Mouse (Mus musculus) liver, postnatal 0 days (tissue): ENCODE data around the gene Stat3. TPM values are rescaled to one million over a fixed set of nuclear protein-coding genes. Genes with fewer than 3 reads are reported as not detected.
A peak's percentile ranks its signal among the peaks of the same experiment; 100 is the strongest.

Experiments used
- ATAC-seq: fragments of 200-750 bp; cut with Nextera tagmentation; 2 replicates; pipeline ENCODE4 v1.8.0; 2017; ENCODE audit warnings: mild to moderate bottlenecking, moderate library complexity
- DNase-seq: peaks from one replicate; pipeline ENCODE4 v3.0.0-alpha.2; 2016
- H3K27ac ChIP-seq: fragments of 300-500 bp; sonication (generic); 2 replicates; pipeline ENCODE4 v1.5.1; 2014; ENCODE audit warnings: antibody characterized with exemption, moderate library complexity, mild to moderate bottlenecking, low read depth
- H3K27me3 ChIP-seq: fragments of 300-500 bp; sonication (generic); 2 replicates; pipeline ENCODE4 v1.6.1; 2014; ENCODE audit warnings: low read length, control low read depth, mixed read lengths; ENCODE audit not compliant: insufficient read depth
- H3K36me3 ChIP-seq: fragments of 300-500 bp; sonication (generic); replicated peaks from 2 replicates; pipeline ENCODE4 v1.6.1; 2014; ENCODE audit warnings: mild to moderate bottlenecking, control low read depth, low read length, moderate library complexity, mixed read lengths; ENCODE audit not compliant: insufficient read depth
- H3K4me1 ChIP-seq: fragments of 300-500 bp; sonication (generic); 2 replicates; pipeline ENCODE4 v1.6.1; 2014; ENCODE audit warnings: antibody characterized with exemption, mild to moderate bottlenecking, control low read depth; ENCODE audit not compliant: insufficient read depth
- H3K4me2 ChIP-seq: fragments of 300-500 bp; sonication (generic); 2 replicates; pipeline ENCODE4 v1.6.1; 2014; ENCODE audit warnings: low read depth, mild to moderate bottlenecking, low read length, moderate library complexity, mixed read lengths
- H3K4me3 ChIP-seq: fragments of 300-500 bp; sonication (generic); 2 replicates; pipeline ENCODE4 v1.5.1; 2014; ENCODE audit warnings: low read depth, low read length
- H3K9ac ChIP-seq: fragments of 300-500 bp; sonication (generic); replicated peaks from 2 replicates; pipeline ENCODE4 v1.6.1; 2014; ENCODE audit warnings: mild to moderate bottlenecking, moderate library complexity
- H3K9me3 ChIP-seq: fragments of 300-500 bp; sonication (generic); 2 replicates; pipeline ENCODE4 v1.6.1; 2016; ENCODE audit warnings: mild to moderate bottlenecking, control low read depth, low read length, mixed read lengths
- CTCF ChIP-seq: sonication (generic); IDR thresholded peaks from 2 replicates; pipeline ENCODE4 v1.5.1; 2016; ENCODE audit warnings: antibody characterized with exemption, low read depth
- EP300 ChIP-seq: IDR thresholded peaks from 2 replicates; pipeline ENCODE4 v1.6.1; 2016; ENCODE audit warnings: antibody characterized with exemption, low read depth, mild to moderate bottlenecking
- WGBS: fragments of 180-500 bp; shearing (Covaris S2); extraction: QIAGEN DNeasy Blood & Tissue Kit; methylation state at CpG from one replicate; pipeline ENCODE4 v1.1.7; 2014; ENCODE audit not compliant: insufficient replicate concordance; 5-methylcytosine and 5-hydroxymethylcytosine counted together
- polyA plus RNA-seq: library from polyadenylated mRNA; unstranded; fragments of >200 nt; fragmentation: Nextera tagmentation; extraction: Ambion mirVana; gene quantifications from 2 replicates; pipeline ENCODE4 v1.2.1, GENCODE M21; 2015

Gene Stat3
- polyA plus RNA-seq, 1 experiment from 2014 or later = 53.7 TPM

DNA sequence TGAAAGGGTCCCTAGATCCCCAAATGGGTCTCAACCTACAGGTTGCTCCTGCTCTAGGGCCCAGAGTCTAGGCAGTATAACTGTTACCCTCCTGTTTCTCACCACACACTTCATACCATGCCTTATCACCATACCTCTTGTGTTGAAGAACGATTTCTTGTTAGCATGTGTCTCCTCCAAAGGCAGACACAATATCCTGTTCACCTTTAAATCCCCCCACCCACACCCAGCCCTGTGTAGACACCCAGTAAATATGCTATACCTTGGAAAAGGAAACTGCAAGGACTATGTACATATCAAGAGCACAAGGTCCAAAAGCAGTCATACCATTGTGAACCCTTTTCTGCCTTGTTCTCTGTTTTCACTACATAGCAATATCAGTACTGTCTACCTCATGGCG lies 87.3 kb downstream of the Stat3 start:
- ATAC-seq (no peak), DNase-seq (no peak)
- Histone ChIP-seq H3K9ac (no peak overlapping the region), H3K27me3 (no peaks in the 10 kb centered on the region), H3K4me1 (peaks cover 37% of the 10 kb centered on the region), H3K27ac (no peak overlapping the region), H3K9me3 (no peaks in the 10 kb centered on the region), H3K36me3 (no peaks in the 10 kb centered on the region), H3K4me2 (no peak overlapping the region), H3K4me3 (no peak overlapping the region)
- no peak for TF ChIP-seq CTCF
- no peak for TF ChIP-seq EP300
- 56% methylated on average over 2 of the region's 2 CpGs for WGBS

DNA sequence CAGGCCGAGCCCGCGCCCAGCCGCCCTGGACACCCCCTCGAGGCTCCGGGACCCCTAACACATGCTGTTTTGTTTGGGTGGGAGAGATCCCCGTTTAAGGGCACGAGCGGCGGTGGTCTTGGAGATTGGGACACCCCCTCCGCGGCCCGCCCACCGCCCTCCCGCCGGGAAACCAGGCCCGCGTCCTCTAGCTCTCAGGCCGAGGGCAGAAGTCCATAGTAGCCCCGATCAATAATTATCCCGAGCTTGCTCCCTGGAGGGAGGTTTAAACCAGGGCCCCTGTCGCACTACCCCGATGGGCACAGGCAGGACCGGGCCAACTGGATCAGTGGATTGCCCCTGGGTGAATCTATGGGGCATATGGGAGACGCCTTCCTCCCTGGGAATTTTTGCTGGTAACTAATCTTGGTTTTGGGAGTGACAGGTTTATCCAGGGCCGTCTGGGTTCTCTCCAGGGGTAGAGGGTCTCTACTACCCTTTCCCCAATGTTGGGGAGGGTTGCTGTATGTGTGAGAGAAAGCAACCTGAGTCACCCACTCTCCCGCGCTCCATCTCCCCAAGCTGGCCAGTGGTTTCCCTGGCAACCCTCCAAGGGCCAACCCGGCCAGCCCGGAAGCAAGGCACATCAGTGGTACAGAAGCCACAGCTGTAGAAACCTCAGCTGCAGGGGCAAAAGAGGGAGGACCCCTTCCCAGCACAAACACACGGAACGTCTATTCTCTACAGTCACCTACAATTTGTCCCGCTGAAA lies 88.4 kb downstream of the Stat3 start:
- Histone ChIP-seq H3K27me3 (no peaks in the 10 kb centered on the region), H3K9me3 (no peaks in the 10 kb centered on the region), H3K4me2 (peak overlapping the region; percentile 85), H3K36me3 (no peaks in the 10 kb centered on the region), H3K27ac (peak overlapping the region; percentile 92), H3K9ac (peak overlapping the region; percentile 99), H3K4me1 (peaks cover 41% of the 10 kb centered on the region), H3K4me3 (peak overlapping the region; percentile 95)
- TF ChIP-seq EP300 = no peak
- TF ChIP-seq CTCF = no peak
- 5% methylated on average over 28 of the region's 33 CpGs for WGBS
- DNase-seq = peak; percentile 65
- peak; percentile 74 for ATAC-seq

DNA sequence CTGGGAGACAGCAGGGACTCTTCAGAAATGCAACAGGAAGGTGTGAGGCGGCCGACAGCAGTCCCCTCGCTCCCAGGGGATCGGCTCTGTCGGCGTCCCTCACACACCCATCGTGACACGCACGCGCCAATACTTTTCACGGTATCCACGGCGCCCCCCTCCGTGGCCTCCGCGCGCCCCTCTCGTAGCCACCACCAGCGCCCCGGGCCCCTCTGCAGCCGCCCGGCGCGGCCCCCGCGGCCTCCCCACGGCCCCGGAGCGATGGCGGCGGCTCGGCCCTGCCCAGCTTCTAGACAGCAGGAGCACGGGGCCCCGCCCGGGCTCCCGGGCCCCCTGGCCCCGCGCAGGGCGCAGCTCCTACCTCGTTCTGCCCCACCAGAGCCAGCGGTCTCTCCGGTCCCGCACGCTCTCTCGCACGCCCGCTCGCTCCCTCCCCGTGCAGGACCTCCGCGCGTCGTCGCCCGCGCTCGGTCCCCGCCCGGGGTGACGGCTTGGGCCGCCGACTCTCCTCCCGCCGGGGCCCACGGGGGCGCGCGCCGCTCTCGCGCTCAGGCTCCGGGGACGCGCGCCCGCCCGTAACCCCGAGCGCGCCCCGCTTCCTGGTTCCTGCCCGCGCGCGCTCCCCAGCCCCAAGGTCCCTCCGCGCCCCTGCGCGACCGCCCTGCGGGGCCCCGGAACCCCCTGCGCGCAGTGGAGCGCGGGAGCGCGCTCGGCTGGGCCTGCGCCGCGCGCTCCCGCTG lies 89.1 kb downstream of the Stat3 start, which contains the start of gene Stat5b:
Stat5b (minus strand) TSS at position 687 of the 740 bp plus-strand sequence.
- Histone ChIP-seq H3K9ac (peak within 1 kb of the TSS; percentile 99), H3K4me3 (peak within 1 kb of the TSS; percentile 95), H3K27ac (peak within 1 kb of the TSS; percentile 92), H3K4me1 (peaks cover 45% of the 10 kb centered on the region), H3K36me3 (0 out of 2 replicates have a peak, but pooled peaks cover 3% of the 10 kb centered on the region), H3K4me2 (peak within 1 kb of the TSS; percentile 85), H3K27me3 (no peaks in the 10 kb centered on the region), H3K9me3 (no peaks in the 10 kb centered on the region)
- ATAC-seq (peak; percentile 89), DNase-seq (peak; percentile 87)
- no peak for TF ChIP-seq CTCF
- TF ChIP-seq EP300 = no peak
- under 1% methylated on average over 51 of the region's 104 CpGs for WGBS

DNA sequence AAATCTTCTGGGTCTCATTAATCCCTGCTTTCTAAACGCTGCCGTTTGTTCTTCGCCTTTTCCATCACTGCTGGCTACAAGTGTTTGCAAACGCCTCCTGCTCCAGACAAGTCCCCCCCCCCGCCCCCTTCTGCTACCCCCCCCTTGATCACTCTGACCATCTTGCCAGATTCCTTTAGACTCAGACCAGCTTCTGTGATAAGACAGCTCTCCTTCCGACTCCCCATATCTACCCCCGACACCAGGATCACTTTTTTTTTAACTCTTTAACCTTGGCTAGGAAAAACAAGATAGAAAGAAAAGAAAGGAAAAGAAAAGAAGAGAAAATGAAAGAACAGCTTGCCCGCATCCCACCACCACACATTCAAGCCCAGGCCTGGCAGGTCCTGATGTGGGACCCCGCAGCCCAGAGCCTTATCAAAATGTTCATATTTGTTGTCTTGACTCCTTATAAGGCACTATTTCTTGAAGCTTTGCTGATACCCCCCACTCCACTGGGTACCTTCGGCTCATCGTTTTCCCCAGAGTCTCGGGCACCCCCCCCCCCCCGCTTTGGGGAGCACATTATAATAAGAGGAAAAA lies 89.8 kb downstream of the Stat3 start:
- WGBS = 2% methylated on average over 13 of the region's 13 CpGs
- DNase-seq = no peak

DNA sequence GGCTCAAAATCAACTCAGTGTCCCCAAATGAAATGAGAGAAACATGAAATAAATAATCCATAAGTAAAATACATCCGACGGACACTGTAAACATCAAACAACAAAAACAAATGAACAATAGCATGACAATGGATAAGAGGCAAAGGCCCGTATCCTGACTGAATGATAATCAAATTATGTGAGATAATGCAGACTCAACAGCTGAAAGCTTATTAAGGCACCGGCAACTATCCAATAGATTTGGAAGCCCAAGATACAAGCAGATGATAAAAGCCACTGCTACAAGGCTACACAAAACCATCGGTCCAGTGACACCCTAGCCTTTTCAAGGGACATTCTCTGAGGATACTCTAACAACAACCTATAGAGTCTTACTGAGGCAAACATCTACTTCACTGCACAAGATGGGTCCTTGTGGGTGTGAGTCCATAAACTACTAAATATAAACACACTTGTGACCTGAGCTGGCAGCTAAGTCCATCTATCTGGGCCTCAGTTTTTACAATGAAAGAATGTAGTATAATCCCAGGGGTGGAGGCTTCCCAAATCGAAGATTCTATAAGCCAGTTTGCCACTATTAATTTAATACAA lies 90.5 kb downstream of the Stat3 start:
- Histone ChIP-seq H3K9ac (peak overlapping the region; percentile 99), H3K27me3 (no peaks in the 10 kb centered on the region), H3K4me3 (peak overlapping the region; percentile 95), H3K4me1 (peaks cover 37% of the 10 kb centered on the region), H3K36me3 (0 out of 2 replicates have a peak, but pooled peaks cover 3% of the 10 kb centered on the region), H3K9me3 (no peaks in the 10 kb centered on the region), H3K4me2 (peak overlapping the region; percentile 85), H3K27ac (peak overlapping the region; percentile 92)
- WGBS = 34% methylated on average over 6 of the region's 6 CpGs
- ATAC-seq (no peak), DNase-seq (no peak)
- TF ChIP-seq EP300 (no peak), CTCF (no peak)

More for the DNA sequence above, 89.8 kb downstream of the Stat3 start:
- Histone ChIP-seq H3K9me3 (no peaks in the 10 kb centered on the region), H3K27ac (peak overlapping the region; percentile 92), H3K27me3 (no peaks in the 10 kb centered on the region), H3K9ac (peak overlapping the region; percentile 99), H3K4me2 (peak overlapping the region; percentile 85), H3K36me3 (0 out of 2 replicates have a peak, but pooled peaks cover 3% of the 10 kb centered on the region), H3K4me1 (peaks cover 43% of the 10 kb centered on the region), H3K4me3 (peak overlapping the region; percentile 95)
- TF ChIP-seq EP300 = no peak
- TF ChIP-seq CTCF = no peak
- ATAC-seq = no peak

DNA sequence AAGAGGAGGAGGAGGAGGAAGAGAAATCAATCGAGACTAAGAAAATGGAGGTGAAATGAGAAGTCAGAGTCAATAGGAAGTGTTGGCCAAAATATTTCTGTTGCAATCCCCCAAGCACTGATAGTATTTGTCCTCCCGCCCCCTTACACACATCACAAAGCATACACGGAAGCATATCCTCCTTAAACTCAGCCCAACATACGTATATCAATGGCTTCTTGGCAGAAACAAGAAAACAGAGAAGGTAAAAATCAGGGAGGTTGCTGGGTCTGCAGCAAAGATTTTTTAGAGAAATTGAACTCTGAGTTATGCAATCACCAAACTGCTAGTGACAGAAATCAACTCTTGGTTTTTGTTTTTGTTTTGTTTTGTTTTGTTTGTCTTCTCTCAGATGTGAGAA lies 91.3 kb downstream of the Stat3 start:
- no peak for TF ChIP-seq CTCF
- no peak for TF ChIP-seq EP300
- Histone ChIP-seq H3K27me3 (no peaks in the 10 kb centered on the region), H3K4me3 (peak overlapping the region; percentile 95), H3K9me3 (no peaks in the 10 kb centered on the region), H3K4me1 (peaks cover 45% of the 10 kb centered on the region), H3K27ac (peak overlapping the region; percentile 92), H3K36me3 (0 out of 2 replicates have a peak, but pooled peaks cover 3% of the 10 kb centered on the region), H3K4me2 (peak overlapping the region; percentile 85), H3K9ac (peak overlapping the region; percentile 99; the same call in 1 of the 2 replicates)
- no peak for ATAC-seq
- 10% methylated on average over 4 of the region's 4 CpGs for WGBS
- no peak for DNase-seq
